Mouse (Mus musculus) layer of hippocampus, adult 11-12 months (tissue): ENCODE results near the gene Atxn7l1.

Experiments used
- DNase-seq: peaks from one replicate; pipeline ENCODE4 v3.0.0; 2022; ENCODE audit warnings: low spot score

Gene Atxn7l1

DNA sequence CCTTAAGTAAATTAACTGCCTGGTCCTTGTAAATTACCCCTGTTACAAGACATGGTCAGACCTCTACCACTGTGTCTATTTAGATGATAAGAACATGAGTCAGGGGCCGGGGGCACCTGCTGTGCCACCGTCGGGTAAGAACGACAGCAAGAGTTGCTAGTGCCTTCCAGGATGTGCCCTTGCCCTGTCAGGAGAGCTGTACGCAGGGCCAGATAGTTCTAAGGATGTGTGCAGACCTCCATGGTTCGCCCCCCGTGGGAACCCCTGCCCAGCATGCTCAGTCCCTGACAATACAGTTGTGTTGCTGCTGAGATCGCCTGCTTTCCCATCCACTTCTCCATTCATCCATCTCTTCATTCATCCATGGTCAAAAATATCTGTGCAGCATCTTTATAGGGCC, 217.6 kb downstream of the Atxn7l1 start:
- DNase-seq, result no peak

DNA sequence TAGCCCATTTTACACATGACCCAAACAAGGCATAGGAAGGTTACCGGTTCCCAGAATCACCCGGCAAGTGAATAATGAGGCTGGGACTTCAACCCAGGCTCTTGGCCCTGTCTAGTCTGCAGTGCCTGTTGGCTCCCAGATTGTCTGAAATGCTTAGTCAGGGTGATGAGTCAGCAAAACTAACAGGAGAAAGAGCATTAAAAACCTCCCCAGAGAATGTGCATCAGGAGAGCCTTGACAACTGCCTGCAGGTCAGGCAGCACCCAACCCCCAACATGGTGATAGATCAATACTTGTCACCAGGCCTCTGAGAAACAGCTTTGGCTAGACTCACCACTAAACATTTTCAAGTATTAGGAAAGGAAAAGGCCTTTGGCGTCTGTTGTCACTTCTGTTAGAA, 222.1 kb downstream of the Atxn7l1 start:
- DNase-seq, result no peak

DNA sequence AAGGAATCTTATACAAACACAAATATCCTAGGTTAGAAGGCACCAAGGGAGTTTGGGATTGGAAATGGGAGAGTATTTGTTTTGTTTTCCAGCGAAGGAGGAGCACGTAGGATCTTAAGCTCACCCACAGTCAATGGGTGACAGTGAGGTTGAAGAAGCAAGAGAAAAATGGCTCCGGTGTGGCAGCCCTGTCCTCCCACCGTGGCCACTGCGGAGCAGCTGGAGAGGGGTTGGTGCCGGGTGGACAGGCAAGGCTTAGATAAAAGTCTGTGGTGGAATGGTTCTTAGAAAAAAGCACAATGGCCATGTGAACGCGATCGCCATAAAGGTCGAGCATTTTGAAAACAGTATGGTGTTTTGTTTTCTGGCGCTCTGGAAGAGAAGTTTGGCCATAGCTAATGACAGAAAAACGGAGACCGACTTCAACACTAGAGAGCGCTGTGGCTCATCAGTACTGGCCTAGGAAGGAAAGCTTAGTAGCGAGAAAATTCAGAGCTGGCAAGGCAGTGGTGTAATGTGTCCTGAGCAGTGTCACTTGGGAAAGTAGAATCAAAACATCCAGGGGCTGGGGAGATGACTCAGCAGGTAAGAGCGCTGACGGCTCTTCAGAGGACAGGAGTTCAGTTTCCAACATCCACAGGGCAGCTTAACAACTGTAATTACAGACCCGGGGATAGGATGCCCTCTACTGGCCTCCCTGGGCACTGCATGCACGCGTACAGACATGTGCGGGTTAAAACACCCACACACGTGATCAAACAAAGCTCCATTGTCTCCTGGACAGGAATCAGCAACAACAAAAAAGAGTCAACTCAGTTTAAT, 232.3 kb downstream of the Atxn7l1 start:
- peak; percentile 84 for DNase-seq

DNA sequence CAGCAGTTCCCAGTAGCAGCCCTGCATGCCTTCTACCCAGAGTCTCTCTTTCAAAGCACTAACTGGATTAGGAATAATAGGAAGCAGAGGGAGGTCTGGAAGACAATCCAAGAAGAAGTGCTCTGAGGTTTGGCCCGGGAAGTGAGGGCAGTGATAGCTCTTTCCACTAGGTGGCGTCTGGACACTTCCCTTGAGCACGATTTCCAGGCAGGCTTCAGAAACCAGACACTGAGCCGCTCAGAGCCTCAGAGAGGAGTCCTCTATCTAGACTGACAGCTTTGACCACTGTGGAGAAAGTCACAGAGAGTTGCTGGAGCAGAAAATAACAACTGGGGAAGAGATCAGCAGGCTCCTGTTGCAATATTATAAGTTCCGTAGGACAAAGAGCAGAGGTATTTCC, 241.3 kb downstream of the Atxn7l1 start:
- peak; percentile 83 for DNase-seq

- DNase-seq, result no peak
Observed at GRCm38 (mm10) chr12:33390844-33391560, 243.5 kb downstream of the Atxn7l1 start.

- DNase-seq, result peak; percentile 65
Observed at GRCm38 (mm10) chr12:33394804-33395623, 247.5 kb downstream of the Atxn7l1 start, which contains the start of gene Efcab10. TSS of gene Efcab10 (plus strand) at chr12:33394854.

DNA sequence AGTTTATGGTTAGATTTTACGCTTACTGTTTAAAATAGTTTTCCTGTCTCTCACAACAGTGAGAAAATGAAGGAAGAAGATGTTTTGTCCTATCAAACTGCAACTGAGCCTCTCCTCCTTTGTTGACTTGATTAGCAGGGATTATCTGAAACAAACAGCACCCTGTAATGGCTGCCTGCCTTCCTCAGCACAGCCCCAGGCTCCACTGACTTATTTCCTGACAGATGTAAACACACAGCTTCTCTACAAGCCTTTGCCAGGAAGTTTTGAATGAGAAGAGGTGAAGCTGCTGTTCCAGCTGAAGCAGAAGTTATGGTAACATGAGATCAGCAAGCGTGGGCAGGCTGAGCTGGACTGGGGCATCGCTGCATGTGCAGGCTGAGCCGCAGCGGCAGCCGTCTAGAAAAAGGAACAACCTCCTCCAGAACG, 255.8 kb downstream of the Atxn7l1 start:
- DNase-seq, result no peak

DNA sequence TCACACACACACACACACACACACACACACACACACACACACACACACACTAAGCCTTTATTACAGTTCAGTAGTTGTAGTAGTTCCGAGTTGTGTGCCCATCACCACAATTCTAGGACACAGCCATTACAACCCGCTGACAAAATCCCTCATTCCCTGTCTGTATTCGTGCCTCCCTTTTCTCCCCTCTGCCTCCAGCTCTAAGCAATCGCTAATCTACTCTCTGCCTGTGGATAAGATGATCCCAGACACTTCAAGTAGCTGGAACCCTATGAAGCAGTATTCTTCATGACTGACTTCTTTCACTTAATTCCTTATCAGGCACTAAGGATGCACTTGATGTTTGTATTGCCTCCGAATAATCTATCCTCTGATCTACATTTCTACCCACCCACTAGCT, 257.5 kb downstream of the Atxn7l1 start:
- no peak for DNase-seq

GRCm38 (mm10) chr12:33405398-33406026, 258.0 kb downstream of the Atxn7l1 start:
- DNase-seq, result no peak

- DNase-seq, result no peak
Observed at GRCm38 (mm10) chr12:33411580-33412151, 264.2 kb downstream of the Atxn7l1 start.
